Mouse (Mus musculus): ENCODE data around the gene Cd300lf.

Cd300lf gene

GRCm38 (mm10) chr11:115108176-115108575 is 25.6 kb downstream of the Cd300lf start:
- no peak for DNase-seq (ENCODE audit: extremely low read depth, insufficient read length, low spot score)

DNA sequence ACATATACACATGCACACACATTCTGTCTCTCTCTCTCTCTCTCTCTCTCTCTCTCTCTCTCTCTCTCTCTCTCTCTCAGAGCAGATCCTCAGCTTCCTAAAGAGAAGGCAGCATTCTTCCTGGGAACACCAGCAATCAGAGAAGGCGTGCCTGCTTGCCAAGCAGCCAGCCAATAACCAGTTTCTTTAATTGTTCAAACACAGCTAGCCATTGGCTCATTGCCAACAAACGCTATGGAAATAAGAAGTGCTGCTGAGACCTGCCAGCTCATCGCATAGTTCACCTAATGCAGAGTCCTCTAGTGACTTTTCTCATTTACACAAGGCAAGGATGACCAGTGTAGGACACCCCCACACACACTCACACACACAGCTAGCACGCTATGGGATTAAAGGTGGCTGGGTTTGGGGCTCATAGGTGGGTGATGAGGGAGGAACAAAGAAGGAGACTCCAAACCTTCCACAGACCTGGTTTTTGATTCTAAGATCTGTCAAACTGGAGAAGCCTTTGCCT is 26.3 kb downstream of the Cd300lf start:
- no peak for DNase-seq (ENCODE audit: extremely low read depth, insufficient read length, low spot score)

DNA sequence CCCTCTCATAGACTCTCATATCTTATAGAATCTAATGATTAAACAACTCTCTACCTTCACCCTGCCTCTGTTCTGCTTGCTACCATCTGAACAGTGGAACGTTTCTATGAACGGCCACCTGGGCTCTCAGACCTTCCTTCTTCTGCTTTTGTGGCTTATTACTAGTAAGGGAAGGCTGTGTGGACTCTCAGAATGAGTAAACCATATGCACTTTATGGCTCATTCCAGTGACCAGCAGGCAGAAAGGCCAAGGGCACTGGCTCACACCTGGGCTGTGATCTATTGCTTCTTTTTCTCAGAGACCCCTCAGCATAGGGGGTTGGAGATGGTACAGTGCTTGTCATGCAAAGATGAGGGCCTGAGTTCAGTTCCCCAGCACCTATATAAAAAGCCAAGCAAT is 27.2 kb downstream of the Cd300lf start:
- DNase-seq (ENCODE audit: extremely low read depth, insufficient read length, low spot score): no peak

DNA sequence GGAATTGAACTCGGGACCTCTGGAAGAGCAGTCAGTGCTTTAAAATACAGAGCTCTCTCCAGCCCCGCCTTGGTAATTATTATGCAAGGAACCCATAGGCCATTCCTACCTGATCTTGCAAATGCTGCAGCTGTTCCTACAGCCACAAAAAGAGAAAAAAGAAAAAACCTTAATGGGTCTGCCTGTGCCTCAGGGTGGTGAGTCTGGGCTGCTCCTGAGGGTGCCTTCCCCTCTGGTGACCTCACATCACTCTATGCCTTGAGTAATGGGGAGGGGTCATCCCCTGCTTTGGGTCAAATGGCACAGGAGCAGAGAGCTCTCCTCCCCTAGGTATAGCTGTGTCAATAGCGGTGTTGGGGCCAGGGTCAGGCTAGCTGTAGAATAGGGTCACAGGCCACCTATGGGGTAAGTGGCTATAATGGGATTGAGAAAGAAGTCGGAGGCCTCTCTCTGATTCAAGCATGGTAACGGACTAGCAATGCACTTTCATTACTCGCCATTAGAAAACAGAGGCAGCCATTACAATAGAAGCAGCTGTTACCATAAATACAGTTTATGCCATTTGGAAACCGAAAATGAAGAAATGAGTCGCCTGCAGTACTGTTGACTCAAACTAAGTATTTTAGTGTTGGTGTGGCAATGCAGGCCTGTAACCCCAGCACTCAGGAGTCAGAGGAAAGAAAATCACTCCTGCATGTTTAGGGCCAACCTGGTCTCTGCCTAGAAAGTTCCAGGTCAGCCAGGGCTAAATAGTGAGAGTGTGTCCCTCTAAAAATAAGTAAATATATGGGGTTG is 28.8 kb downstream of the Cd300lf start:
- DNase-seq (ENCODE audit: extremely low read depth, insufficient read length, low spot score): no peak

GRCm38 (mm10) chr11:115103470-115104413 is 30.1 kb downstream of the Cd300lf start:
- no peak for DNase-seq (ENCODE audit: extremely low read depth, insufficient read length, low spot score)

GRCm38 (mm10) chr11:115102116-115102515 is 31.7 kb downstream of the Cd300lf start:
- no peak for DNase-seq (ENCODE audit: extremely low read depth, insufficient read length, low spot score)

DNA sequence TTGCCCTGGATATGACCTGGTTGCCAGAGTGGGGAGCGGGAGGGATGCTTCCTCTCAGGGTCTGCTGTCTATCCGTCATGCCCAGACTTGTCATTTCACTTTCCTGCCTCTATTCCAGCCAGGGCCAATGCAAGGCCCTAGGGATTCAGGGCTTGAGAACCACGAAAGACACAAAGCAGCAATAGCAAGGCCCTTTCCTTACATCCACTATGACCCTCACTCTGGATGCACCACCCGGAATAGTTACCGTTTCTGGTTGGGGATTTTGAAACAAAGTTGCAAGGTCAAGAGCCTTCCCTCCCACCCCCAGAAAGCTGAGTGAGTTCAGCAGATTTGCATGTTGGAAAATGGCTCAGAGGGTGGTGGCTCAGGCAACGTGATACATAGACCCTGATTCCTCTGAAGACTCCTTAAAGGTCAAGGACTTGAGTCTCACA is 32.2 kb downstream of the Cd300lf start:
- no peak for DNase-seq (ENCODE audit: extremely low read depth, insufficient read length, low spot score)

GRCm38 (mm10) chr11:115100741-115101140 is 33.1 kb downstream of the Cd300lf start:
- DNase-seq (ENCODE audit: extremely low read depth, insufficient read length, low spot score): no peak

GRCm38 (mm10) chr11:115100032-115100621 is 33.7 kb downstream of the Cd300lf start:
- no peak for DNase-seq (ENCODE audit: extremely low read depth, insufficient read length, low spot score)

DNA sequence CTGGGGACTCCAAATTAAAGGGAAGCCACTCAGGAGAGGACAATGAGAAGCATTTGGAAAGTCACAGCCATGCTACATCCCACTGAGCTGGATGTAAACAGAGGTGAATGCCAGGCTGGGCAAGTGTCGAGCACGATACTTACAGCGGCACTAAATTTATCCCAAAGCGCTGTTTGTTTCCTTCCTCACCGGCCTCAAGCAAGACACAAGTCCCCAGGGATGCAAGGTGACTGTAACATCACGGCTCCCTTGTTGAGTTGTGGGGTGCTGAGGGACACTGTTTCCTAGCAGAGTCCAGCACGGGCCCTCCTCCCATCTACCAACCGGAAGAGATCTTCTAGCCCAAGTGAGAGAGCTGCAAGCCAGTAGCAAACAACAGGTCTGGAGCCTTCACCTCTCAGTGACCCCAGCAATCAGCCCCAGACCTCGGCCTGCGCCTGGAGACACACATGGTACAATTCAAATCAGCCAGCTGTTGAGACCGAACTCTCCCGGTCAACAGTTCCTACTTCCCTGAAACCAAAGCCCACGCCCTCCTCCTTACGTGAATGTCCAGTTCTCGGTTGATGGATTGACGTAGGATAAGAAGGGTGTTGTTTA is 34.5 kb downstream of the Cd300lf start:
- no peak for DNase-seq (ENCODE audit: extremely low read depth, insufficient read length, low spot score)

DNA sequence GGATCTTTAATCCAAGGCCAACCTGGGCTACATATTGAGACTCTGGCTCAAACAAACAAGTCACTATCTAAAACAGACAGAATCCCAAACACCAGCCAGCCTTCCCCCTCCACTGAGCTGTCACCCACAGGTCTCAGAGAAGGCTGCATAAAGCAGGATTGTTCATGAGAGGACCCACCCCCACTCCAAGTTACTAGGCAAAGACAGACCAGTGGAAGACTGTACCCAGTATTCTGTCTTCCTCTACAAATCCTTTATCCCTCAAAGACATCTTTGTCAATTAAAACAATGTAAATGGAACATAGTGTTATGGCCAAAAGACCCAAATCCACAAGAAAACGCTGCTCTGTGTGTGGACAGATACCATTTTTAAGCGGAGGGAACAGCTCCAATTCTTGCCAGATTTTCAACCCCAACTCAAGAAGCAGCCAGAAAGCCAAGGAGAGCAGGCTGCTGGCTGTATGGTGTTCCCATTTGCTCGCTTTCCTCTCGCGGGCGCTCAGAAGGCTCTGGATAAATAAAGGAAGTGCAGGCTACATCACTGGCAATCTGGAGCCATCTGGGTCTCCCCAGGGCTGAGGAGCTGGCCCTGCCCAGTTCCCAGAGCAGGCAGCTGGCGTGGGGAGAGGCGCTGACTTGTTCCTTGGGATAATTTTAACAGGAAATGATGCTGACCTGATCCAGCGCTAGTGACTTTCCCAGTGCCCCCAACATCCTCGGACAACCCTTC is 35.4 kb downstream of the Cd300lf start:
- DNase-seq (ENCODE audit: extremely low read depth, insufficient read length, low spot score): no peak

DNA sequence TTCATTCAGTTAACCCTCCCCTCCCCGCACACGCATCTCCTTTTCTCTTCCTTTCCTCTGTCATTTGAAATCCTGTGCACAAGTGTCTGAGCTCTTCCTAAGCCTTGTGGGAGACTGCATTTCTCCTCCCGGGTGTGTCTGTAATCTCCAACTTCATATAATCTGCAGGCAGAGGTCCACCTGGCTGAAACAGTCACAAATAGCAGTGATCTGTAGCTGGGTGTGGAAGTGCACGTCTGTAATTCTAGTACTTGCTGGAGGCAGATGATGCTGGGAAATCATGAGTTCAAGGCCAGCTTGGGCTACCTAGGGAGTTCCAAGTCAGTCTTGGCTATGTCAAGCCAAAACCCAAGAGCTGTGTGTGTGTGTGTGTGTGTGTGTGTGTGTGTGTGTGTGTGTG is 41.7 kb downstream of the Cd300lf start:
- DNase-seq (ENCODE audit: extremely low read depth, insufficient read length, low spot score): no peak

DNA sequence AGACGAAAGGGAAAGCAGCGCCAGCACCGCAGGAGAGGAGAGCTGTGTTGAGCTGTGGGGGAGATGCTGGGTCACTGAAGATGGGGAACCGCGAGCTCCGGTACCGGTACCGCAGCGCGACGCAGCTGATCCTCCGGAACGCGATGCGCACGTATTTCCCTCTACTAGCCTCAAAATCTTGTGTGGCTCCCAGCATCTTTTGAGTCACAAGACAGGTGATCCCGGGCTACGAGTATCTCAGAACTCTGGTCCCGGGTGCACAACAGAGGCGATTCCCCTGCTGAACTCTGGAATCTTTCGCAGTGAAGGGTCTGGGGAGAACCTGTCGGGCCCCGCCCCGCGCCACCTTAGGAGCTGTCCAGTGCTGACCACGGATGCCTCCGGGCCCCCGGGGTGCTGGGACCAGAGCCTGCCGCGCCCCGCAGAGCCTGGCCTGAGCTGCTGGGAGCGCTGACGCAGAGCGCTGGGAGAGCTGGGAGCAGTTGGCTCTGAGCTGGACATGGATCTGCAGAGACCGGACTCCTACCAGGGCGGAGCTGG is 42.4 kb downstream of the Cd300lf start, which contains the start of gene Rab37:
Gene Rab37 (plus strand): TSS at position 70 of the 540 bp plus-strand sequence.
- no peak for DNase-seq (ENCODE audit: extremely low read depth, insufficient read length, low spot score)

DNA sequence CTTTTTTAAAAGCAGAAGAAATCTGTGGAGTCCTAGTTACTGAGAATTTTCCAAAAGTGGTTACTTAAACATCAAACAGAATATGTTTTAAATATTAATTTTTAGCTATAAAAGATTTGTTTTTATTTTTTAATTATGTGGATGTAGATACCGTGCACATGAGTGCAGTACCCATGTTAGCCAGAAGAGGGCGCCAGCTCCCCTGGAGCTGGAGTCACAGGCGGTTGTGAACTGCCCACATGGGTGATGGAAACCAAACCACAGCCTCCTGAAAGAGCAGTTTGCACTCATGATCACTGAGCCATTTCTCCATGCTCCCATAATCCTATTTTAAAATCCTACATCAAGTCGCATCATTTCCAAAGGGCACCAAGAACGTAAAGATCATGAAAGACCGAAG is 43.9 kb downstream of the Cd300lf start:
- no peak for DNase-seq (ENCODE audit: extremely low read depth, insufficient read length, low spot score)

- DNase-seq (ENCODE audit: extremely low read depth, insufficient read length, low spot score): no peak
These were observed 47.6 kb downstream of the Cd300lf start for GRCm38 (mm10) chr11:115086213-115086612.

DNA sequence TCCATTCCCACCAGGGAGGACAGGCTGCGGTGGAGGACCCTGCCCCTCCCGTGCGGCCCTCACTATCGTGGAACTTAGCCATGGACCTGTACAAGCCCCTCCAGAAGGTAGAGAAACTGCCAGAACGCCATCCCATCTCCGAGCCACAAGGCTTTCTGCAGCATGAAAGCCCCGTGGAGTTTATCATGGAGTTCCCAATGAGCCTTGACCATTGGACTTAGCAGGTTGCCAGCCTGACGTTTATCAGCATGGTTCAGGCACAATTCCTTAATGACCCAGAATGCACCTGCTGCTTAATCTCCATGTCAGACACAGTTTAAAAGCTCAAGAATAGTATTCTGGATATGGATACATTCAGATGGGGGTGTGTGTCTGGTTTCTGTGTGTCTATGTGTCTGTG is 48.7 kb downstream of the Cd300lf start:
- DNase-seq (ENCODE audit: extremely low read depth, insufficient read length, low spot score): no peak

DNA sequence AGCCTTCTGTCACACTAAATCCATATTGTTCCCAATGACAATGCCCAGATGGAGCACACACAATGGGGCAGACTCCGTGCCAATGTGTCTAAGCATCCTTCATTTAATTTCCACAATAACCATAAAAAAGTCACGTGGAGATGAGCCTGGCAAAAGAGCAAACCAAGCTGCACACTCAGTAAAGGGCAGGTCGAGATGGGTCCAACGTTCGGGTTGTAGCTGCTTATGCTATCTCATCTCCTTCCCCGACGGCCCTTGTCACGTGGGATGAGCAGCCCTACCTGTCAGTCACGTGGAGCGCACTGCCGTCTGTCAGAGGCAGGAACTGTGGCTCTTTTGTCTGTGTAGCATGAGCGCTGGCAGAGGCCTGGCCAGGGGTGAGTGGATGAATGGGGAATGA is 49.2 kb downstream of the Cd300lf start:
- no peak for DNase-seq (ENCODE audit: extremely low read depth, insufficient read length, low spot score)

GRCm38 (mm10) chr11:115083376-115084139 is 50.2 kb downstream of the Cd300lf start:
- peak; percentile 21 for DNase-seq (ENCODE audit: extremely low read depth, insufficient read length, low spot score)

- no peak for DNase-seq (ENCODE audit: extremely low read depth, insufficient read length, low spot score)
These were observed 51.6 kb downstream of the Cd300lf start for GRCm38 (mm10) chr11:115082196-115082595.
